Mouse (Mus musculus) myocyte (in vitro differentiated cells): ENCODE data around the gene Cxcr6. TPM values are rescaled to one million over a fixed set of nuclear protein-coding genes. Genes with fewer than 3 reads are reported as not detected.

Experiments
- H3K27me3 ChIP-seq: one replicate; pipeline ENCODE4 v1.6.1; 2011; ENCODE audit not compliant: control insufficient read depth, insufficient read depth, insufficient read length
- H3K36me3 ChIP-seq: one replicate; pipeline ENCODE4 v1.6.1; 2011; ENCODE audit not compliant: control insufficient read depth, insufficient read depth
- H3K4me2 ChIP-seq: one replicate; pipeline ENCODE4 v1.6.1; 2011; ENCODE audit warnings: low read depth, control low read depth
- H3K4me3 ChIP-seq: one replicate; pipeline ENCODE4 v1.5.1; 2011; ENCODE audit warnings: mild to moderate bottlenecking, control low read depth, moderate library complexity
- H3K79me2 ChIP-seq: one replicate; pipeline ENCODE4 v1.6.1; 2011; ENCODE audit not compliant: control insufficient read depth, insufficient read depth
- H3ac ChIP-seq: one replicate; pipeline ENCODE4 v1.6.1; 2011; ENCODE audit not compliant: control insufficient read depth, insufficient read length
- CEBPB ChIP-seq: IDR thresholded peaks from 2 replicates; pipeline ENCODE4 v1.6.1; 2011; ENCODE audit warnings: mild to moderate bottlenecking, moderate library complexity; ENCODE audit not compliant: poor library complexity, insufficient read depth, severe bottlenecking
- E2F4 ChIP-seq: IDR thresholded peaks from one replicate; pipeline ENCODE4 v1.6.1; 2011; ENCODE audit warnings: mild to moderate bottlenecking, control low read depth, moderate library complexity; ENCODE audit not compliant: insufficient read depth
- MAX ChIP-seq: IDR thresholded peaks from one replicate; pipeline ENCODE4 v1.6.1; 2011; ENCODE audit warnings: low read depth, mild to moderate bottlenecking, control low read depth
- MYOD1 ChIP-seq, 3 experiments: IDR thresholded peaks; one replicate each; pipeline ENCODE4 v1.6.1; 2011; ENCODE audit warnings: control low read depth in 2 of 3, low read depth in 2 of 3, mild to moderate bottlenecking in 2 of 3, moderate library complexity in 1 of 3; ENCODE audit not compliant: insufficient read length in 2 of 3, control insufficient read depth in 1 of 3
- MYOG ChIP-seq, 3 experiments: IDR thresholded peaks; one replicate each; pipeline ENCODE4 v1.6.1; 2011; ENCODE audit warnings: control low read depth in 2 of 3, low read depth in 2 of 3, mild to moderate bottlenecking in 2 of 3; ENCODE audit not compliant: insufficient read length in 2 of 3, control insufficient read depth in 1 of 3, insufficient read depth in 1 of 3
- POLR2A ChIP-seq: IDR thresholded peaks from one replicate; pipeline ENCODE4 v1.6.1; 2011; ENCODE audit warnings: low read depth, mild to moderate bottlenecking, control low read depth, moderate library complexity; ENCODE audit not compliant: insufficient read length
- POLR2AphosphoS2 ChIP-seq: IDR thresholded peaks from one replicate; pipeline ENCODE4 v1.6.1; 2011; ENCODE audit warnings: low read depth, control low read depth; ENCODE audit not compliant: insufficient read length
- REST ChIP-seq: IDR thresholded peaks from one replicate; pipeline ENCODE4 v1.6.1; 2011; ENCODE audit warnings: mild to moderate bottlenecking, control low read depth, moderate library complexity; ENCODE audit not compliant: insufficient read depth, insufficient read length
- SRF ChIP-seq: IDR thresholded peaks from one replicate; pipeline ENCODE4 v1.6.1; 2011; ENCODE audit warnings: low read depth; ENCODE audit not compliant: control insufficient read depth, insufficient read length
- TCF12 ChIP-seq: IDR thresholded peaks from one replicate; pipeline ENCODE4 v1.6.1; 2011; ENCODE audit warnings: mild to moderate bottlenecking, control low read depth; ENCODE audit not compliant: poor library complexity, insufficient read depth, severe bottlenecking
- TCF3 ChIP-seq: IDR thresholded peaks from one replicate; pipeline ENCODE4 v1.6.1; 2011; ENCODE audit warnings: low read depth, control low read depth; ENCODE audit not compliant: insufficient read length
- USF1 ChIP-seq: IDR thresholded peaks from one replicate; pipeline ENCODE4 v1.6.1; 2011; ENCODE audit warnings: low read depth, mild to moderate bottlenecking, control low read depth, moderate library complexity
- polyA plus RNA-seq: library from polyadenylated mRNA; unstranded; fragments of >200 nt; fragmentation: generic; extraction: Trizol; gene quantifications from one replicate; pipeline ENCODE4 v1.2.1, GENCODE M21; 2012; ENCODE audit warnings: missing spikeins

Cxcr6 gene
- 0.52 TPM for polyA plus RNA-seq

DNA sequence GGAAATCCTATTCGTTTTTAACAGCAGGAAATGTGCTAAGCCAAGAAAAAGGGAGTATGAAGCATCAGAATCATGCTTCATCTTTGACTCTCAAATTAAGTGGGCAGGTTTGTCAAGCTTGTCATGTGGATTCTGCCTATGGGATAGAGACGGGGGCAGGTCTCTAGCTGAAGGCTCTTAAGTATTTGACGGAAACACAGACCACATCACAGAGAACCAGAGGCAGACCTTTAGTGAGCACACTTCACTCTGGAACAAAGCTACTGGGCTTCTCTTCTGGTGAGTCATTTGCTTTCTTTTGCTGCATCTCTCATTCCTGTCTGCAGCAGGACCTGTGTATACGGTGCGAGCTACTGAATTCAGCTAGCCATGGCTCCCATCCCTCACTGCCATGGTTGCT lies at the start of gene Cxcr6:
Gene Cxcr6 (plus strand): TSS at position 209 of the 400 bp plus-strand sequence.
- H3K4me2 ChIP-seq: no peak within 1 kb of the TSS
- H3K36me3 ChIP-seq: peaks cover 13% of the 10 kb centered on the region
- no peaks in the 10 kb centered on the region for H3K79me2 ChIP-seq

GRCm38 (mm10) chr9:123756752-123757151 lies 49.5 kb upstream of the Cxcr6 start:
- Histone ChIP-seq H3K27me3 (no peaks in the 10 kb centered on the region), H3K36me3 (no peaks in the 10 kb centered on the region), H3ac (no peak overlapping the region), H3K4me2 (no peak overlapping the region), H3K79me2 (no peaks in the 10 kb centered on the region), H3K4me3 (no peak overlapping the region)
- no peak for TF ChIP-seq POLR2A

More for the DNA sequence above, at the start of gene Cxcr6:
- Histone ChIP-seq H3K27me3 (no peaks in the 10 kb centered on the region), H3ac (no peak within 1 kb of the TSS), H3K4me3 (no peak within 1 kb of the TSS)
- TF ChIP-seq USF1 (no peak), POLR2A (no peak), SRF (no peak), MYOD1 (IDR thresholded peaks at IDR 0.05; ENCODE audit: control insufficient read depth in 1 of 3, insufficient read length in 2 of 3, low read depth in 2 of 3) (no peak), MAX (no peak)

DNA sequence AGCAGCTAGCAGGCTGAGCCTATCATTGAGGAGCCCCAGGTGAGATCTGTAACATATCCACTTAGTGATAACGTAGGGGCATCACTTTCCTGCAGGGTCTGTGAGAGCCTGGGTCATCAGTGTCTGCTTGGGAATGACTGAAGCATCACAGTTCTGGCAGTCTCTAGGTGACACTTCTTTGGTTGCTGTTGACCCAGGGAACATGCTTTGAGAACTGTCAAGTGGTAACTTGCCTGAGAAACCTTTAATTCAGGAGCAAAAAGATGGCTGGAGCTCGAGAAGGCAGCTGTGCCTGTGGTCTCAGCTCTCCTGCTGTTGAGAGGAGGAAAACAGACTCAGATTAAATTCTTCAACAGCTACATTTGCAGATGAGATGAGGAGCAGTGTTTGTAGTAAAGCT lies 48.9 kb upstream of the Cxcr6 start:
- no peak overlapping the region for H3ac ChIP-seq
- H3K4me3 ChIP-seq: no peak overlapping the region

GRCm38 (mm10) chr9:123758156-123758555 lies 48.1 kb upstream of the Cxcr6 start:
- Histone ChIP-seq H3K4me2 (no peak overlapping the region), H3K4me3 (no peak overlapping the region), H3K27me3 (no peaks in the 10 kb centered on the region), H3K79me2 (no peaks in the 10 kb centered on the region), H3K36me3 (no peaks in the 10 kb centered on the region), H3ac (no peak overlapping the region)
- TF ChIP-seq CEBPB (no peak), MYOD1 (IDR thresholded peaks at IDR 0.05; ENCODE audit: control insufficient read depth in 1 of 3, insufficient read length in 2 of 3, low read depth in 2 of 3) (no peak), MYOG (IDR thresholded peaks at IDR 0.05; ENCODE audit: control insufficient read depth in 1 of 3, insufficient read depth in 1 of 3, insufficient read length in 2 of 3, low read depth in 2 of 3) (no peak), SRF (no peak), REST (no peak), MAX (no peak), TCF12 (no peak), USF1 (no peak), POLR2A (no peak), POLR2AphosphoS2 (no peak), TCF3 (no peak), E2F4 (no peak)

More for the DNA sequence above, 48.9 kb upstream of the Cxcr6 start:
- Histone ChIP-seq H3K79me2 (no peaks in the 10 kb centered on the region), H3K4me2 (no peak overlapping the region), H3K36me3 (no peaks in the 10 kb centered on the region), H3K27me3 (no peaks in the 10 kb centered on the region)
- TF ChIP-seq E2F4: no peak
- TF ChIP-seq TCF3: no peak
- TF ChIP-seq POLR2AphosphoS2: no peak
- no peak for TF ChIP-seq MAX
- TF ChIP-seq MYOD1 (IDR thresholded peaks at IDR 0.05; ENCODE audit: control insufficient read depth in 1 of 3, insufficient read length in 2 of 3, low read depth in 2 of 3): no peak

DNA sequence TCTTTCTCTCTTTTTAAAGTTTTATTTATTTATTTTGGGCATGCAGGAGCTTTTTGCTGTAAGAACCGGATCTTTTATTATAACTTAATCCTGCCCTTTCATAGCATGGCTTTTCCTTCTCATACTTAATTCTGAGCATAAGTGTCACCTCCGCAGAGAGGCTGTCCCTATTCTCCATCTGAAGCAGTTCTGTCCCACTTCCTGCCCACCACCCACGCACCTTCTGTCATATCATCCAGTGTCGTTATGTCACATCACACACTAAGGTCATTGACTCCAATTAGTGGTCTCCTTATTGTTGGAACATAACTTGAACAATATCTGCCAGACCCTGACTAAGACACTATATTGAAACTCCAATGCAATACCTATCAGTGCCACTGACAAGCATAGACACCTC lies 47.6 kb upstream of the Cxcr6 start:
- H3K4me2 ChIP-seq: no peak overlapping the region
- H3K79me2 ChIP-seq: no peaks in the 10 kb centered on the region
- TF ChIP-seq POLR2AphosphoS2: no peak
- TF ChIP-seq SRF: no peak
- TF ChIP-seq MYOG (IDR thresholded peaks at IDR 0.05; ENCODE audit: control insufficient read depth in 1 of 3, insufficient read depth in 1 of 3, insufficient read length in 2 of 3, low read depth in 2 of 3): no peak
- TF ChIP-seq POLR2A: no peak
- TF ChIP-seq TCF12: no peak
- TF ChIP-seq CEBPB: no peak
- TF ChIP-seq MYOD1 (IDR thresholded peaks at IDR 0.05; ENCODE audit: control insufficient read depth in 1 of 3, insufficient read length in 2 of 3, low read depth in 2 of 3): no peak
- TF ChIP-seq TCF3: no peak
- TF ChIP-seq REST: no peak
- TF ChIP-seq E2F4: no peak
- TF ChIP-seq USF1: no peak
- no peak for TF ChIP-seq MAX
- H3K27me3 ChIP-seq: no peaks in the 10 kb centered on the region
- H3K4me3 ChIP-seq: no peak overlapping the region
- no peaks in the 10 kb centered on the region for H3K36me3 ChIP-seq
- no peak overlapping the region for H3ac ChIP-seq
